Mouse (Mus musculus) hindbrain, embryonic 13.5 days (tissue): Measurements from ENCODE around the gene Col5a1. TPM values are rescaled to one million over a fixed set of nuclear protein-coding genes. Genes with fewer than 3 reads are reported as not detected.

ENCODE experiments used
- ATAC-seq: fragments of 200-750 bp; cut with Nextera tagmentation; 2 replicates; pipeline ENCODE4 v1.8.0; 2017; ENCODE audit warnings: moderate TSS enrichment; ENCODE audit not compliant: low FRiP score
- H3K27ac ChIP-seq: fragments of 300-500 bp; sonication (generic); 2 replicates; pipeline ENCODE4 v1.5.1; 2015; ENCODE audit warnings: inconsistent platforms, mild to moderate bottlenecking, moderate library complexity
- H3K27me3 ChIP-seq: fragments of 300-500 bp; sonication (generic); 2 replicates; pipeline ENCODE4 v1.6.1; 2015; ENCODE audit warnings: mild to moderate bottlenecking, inconsistent platforms
- H3K36me3 ChIP-seq: fragments of 300-500 bp; sonication (generic); 2 replicates; pipeline ENCODE4 v1.6.1; 2015; ENCODE audit warnings: mild to moderate bottlenecking, inconsistent platforms
- H3K4me1 ChIP-seq: fragments of 300-500 bp; sonication (generic); replicated peaks from 2 replicates; pipeline ENCODE4 v1.6.1; 2015; ENCODE audit warnings: inconsistent platforms
- H3K4me2 ChIP-seq: fragments of 300-500 bp; sonication (generic); 2 replicates; pipeline ENCODE4 v1.6.1; 2015; ENCODE audit warnings: inconsistent platforms, mild to moderate bottlenecking, moderate library complexity
- H3K4me3 ChIP-seq: fragments of 300-500 bp; sonication (generic); 2 replicates; pipeline ENCODE4 v1.5.1; 2015; ENCODE audit warnings: mild to moderate bottlenecking, inconsistent platforms
- H3K9ac ChIP-seq: fragments of 300-500 bp; sonication (generic); 2 replicates; pipeline ENCODE4 v1.6.1; 2015; ENCODE audit warnings: mild to moderate bottlenecking, inconsistent platforms
- H3K9me3 ChIP-seq: fragments of 300-500 bp; sonication (generic); 2 replicates; pipeline ENCODE4 v1.6.1; 2016; ENCODE audit warnings: inconsistent platforms
- WGBS: fragments of 180-500 bp; shearing (Covaris S2); methylation state at CpG from one replicate; pipeline ENCODE4 v1.1.7; 2015; 5-methylcytosine and 5-hydroxymethylcytosine counted together
- polyA plus RNA-seq: library from polyadenylated mRNA; unstranded; fragments of >200 nt; fragmentation: Nextera tagmentation; extraction: Ambion mirVana; gene quantifications from 2 replicates; pipeline ENCODE4 v1.2.1, GENCODE M21; 2015

Col5a1 gene
- polyA plus RNA-seq, 1 experiment from 2014 or later, result 15.4 TPM

DNA sequence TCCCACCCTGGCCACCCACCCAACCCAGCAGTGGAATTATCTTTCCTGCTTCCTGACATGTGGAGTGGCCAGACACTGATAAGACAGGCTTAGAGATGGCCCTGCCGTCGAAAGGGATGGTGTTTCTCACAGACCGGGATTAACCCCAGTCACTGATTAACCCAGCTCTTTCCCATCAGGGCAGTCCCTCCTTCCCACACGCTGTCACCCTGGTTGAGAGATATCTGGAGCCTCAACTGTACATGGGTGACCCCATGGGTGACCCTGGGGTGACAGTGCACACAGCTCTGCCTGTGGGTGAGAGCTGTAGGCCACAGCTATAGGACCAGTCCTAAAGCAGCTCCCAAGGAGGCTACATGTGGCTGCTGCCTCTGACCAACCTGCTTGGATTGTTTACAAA lies 15.2 kb upstream of the Col5a1 start:
- Histone ChIP-seq H3K9ac (no peak overlapping the region), H3K27ac (no peak overlapping the region), H3K9me3 (no peaks in the 10 kb centered on the region), H3K27me3 (0 out of 2 replicates have a peak, but pooled peaks cover 12% of the 10 kb centered on the region), H3K36me3 (no peaks in the 10 kb centered on the region), H3K4me3 (no peak overlapping the region), H3K4me2 (no peak overlapping the region), H3K4me1 (no peaks in the 10 kb centered on the region)
- WGBS, result 44% methylated on average over 4 of the region's 4 CpGs
- no peak for ATAC-seq

DNA sequence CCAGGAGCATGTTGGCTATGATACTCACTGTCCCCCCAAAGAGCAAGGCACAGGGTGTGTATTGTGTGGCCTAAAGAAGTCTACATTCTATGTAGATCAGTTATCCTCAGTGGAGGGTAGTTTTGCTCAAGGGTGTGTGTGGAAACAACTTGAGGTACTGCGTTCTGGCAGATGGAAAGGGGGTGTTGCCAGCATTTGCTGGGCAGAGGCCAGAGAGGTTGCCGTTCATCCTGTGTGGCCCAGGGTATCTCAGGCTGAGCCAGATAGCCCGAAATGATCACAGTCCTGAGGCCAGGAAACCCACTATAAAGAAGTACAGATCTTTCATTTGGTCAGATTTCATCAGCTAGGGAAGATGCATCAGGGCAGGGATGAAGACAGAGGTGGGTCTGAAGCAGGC lies 13.9 kb upstream of the Col5a1 start:
- Histone ChIP-seq H3K36me3 (no peaks in the 10 kb centered on the region), H3K9ac (no peak overlapping the region), H3K4me2 (no peak overlapping the region), H3K27ac (no peak overlapping the region), H3K9me3 (no peaks in the 10 kb centered on the region), H3K4me3 (no peak overlapping the region), H3K4me1 (no peaks in the 10 kb centered on the region; the same call in 1 of the 2 replicates), H3K27me3 (0 out of 2 replicates have a peak, but pooled peaks cover 12% of the 10 kb centered on the region)
- ATAC-seq, result no peak
- 79% methylated on average over 3 of the region's 3 CpGs for WGBS

DNA sequence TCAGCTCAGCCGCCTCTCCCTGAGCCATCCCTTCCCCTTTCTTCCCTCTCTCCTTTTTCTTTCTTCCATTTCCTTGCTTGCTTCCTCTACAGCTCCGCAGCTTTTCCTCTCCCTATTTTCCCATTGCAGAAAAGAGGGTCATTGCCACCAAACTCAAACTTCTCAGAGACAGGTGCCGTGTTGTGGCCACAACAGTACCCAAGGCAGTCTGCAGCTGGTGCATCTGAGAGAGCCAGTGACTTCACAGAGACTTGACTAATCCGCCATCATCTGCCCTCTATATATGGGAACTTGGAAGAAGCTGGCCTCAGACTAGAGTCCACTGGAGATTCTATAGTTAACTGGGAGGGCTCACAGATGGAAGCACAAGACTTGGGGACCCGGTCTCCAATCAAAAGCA lies 13.2 kb upstream of the Col5a1 start:
- H3K36me3 ChIP-seq, result no peaks in the 10 kb centered on the region
- whole genome bisulfite sequencing, result 84% methylated on average over 5 of the region's 5 CpGs
- ATAC-seq, result no peak
- 0 out of 2 replicates have a peak, but pooled peaks cover 12% of the 10 kb centered on the region for H3K27me3 ChIP-seq
- H3K27ac ChIP-seq, result no peak overlapping the region
- H3K4me3 ChIP-seq, result no peak overlapping the region
- H3K9me3 ChIP-seq, result no peaks in the 10 kb centered on the region
- no peak overlapping the region for H3K4me2 ChIP-seq
- H3K9ac ChIP-seq, result no peak overlapping the region
- H3K4me1 ChIP-seq, result no peaks in the 10 kb centered on the region; the same call in 1 of the 2 replicates

DNA sequence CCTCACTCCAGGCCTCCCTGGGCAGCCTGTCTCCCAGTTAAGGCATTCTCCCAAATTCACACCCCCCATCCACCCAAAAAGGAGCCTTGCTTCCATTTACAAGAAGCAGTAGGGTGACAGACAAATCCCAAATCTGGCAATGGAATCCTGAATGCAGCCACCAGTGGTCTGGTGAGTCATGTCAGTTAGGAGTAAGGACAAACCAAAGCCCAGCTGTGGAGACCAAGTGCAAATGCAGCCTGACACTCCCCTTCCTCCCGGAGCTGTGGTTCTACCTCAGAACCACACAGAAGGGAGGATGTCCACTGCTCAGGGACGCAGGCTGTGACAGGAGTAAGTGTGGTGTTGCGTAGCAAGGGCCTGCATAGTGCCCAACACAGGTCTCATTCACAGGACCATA lies 11.6 kb upstream of the Col5a1 start:
- no peaks in the 10 kb centered on the region for H3K36me3 ChIP-seq
- no peak for ATAC-seq
- no peak overlapping the region for H3K4me3 ChIP-seq
- no peak overlapping the region for H3K27ac ChIP-seq
- H3K4me1 ChIP-seq, result no peaks in the 10 kb centered on the region; the same call in 1 of the 2 replicates
- H3K9ac ChIP-seq, result no peak overlapping the region
- H3K27me3 ChIP-seq, result 0 out of 2 replicates have a peak, but pooled peaks cover 12% of the 10 kb centered on the region
- H3K4me2 ChIP-seq, result no peak overlapping the region
- no peaks in the 10 kb centered on the region for H3K9me3 ChIP-seq
- 67% methylated on average over 3 of the region's 3 CpGs for WGBS

DNA sequence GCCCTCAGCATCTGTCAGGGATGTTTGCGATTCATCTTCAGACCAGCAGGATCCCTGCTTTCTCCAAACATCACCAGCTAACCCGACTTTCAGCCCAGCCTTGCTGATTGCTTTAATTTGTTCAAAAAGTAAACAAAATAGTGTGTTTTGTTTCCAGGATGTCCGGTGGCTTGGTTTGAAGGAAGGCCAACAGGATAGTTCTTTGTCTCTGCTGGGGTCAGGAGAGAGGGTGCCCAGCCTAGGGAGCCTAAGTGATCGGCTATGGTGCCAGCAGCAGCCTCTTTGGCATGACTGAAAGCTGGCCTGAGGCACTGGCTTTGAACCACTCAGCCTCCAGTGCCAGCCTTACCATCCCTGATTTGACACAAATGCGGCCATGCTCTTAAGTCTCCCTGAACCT lies 11.0 kb upstream of the Col5a1 start:
- 73% methylated on average over 5 of the region's 5 CpGs for WGBS
- H3K4me3 ChIP-seq, result no peak overlapping the region
- H3K4me1 ChIP-seq, result no peaks in the 10 kb centered on the region; the same call in 1 of the 2 replicates
- H3K27me3 ChIP-seq, result 0 out of 2 replicates have a peak, but pooled peaks cover 8% of the 10 kb centered on the region
- H3K36me3 ChIP-seq, result no peaks in the 10 kb centered on the region
- no peaks in the 10 kb centered on the region for H3K9me3 ChIP-seq
- ATAC-seq, result no peak
- H3K9ac ChIP-seq, result no peak overlapping the region
- no peak overlapping the region for H3K27ac ChIP-seq
- no peak overlapping the region for H3K4me2 ChIP-seq

GRCm38 (mm10) chr2:27875786-27876185 lies 10.4 kb upstream of the Col5a1 start:
- Histone ChIP-seq H3K4me3 (no peak overlapping the region), H3K4me1 (no peaks in the 10 kb centered on the region; the same call in 1 of the 2 replicates), H3K4me2 (no peak overlapping the region), H3K9me3 (no peaks in the 10 kb centered on the region), H3K36me3 (no peaks in the 10 kb centered on the region), H3K27me3 (0 out of 2 replicates have a peak, but pooled peaks cover 8% of the 10 kb centered on the region), H3K27ac (no peak overlapping the region), H3K9ac (no peak overlapping the region)
- no peak for ATAC-seq
- 75% methylated on average over 5 of the region's 5 CpGs for WGBS

DNA sequence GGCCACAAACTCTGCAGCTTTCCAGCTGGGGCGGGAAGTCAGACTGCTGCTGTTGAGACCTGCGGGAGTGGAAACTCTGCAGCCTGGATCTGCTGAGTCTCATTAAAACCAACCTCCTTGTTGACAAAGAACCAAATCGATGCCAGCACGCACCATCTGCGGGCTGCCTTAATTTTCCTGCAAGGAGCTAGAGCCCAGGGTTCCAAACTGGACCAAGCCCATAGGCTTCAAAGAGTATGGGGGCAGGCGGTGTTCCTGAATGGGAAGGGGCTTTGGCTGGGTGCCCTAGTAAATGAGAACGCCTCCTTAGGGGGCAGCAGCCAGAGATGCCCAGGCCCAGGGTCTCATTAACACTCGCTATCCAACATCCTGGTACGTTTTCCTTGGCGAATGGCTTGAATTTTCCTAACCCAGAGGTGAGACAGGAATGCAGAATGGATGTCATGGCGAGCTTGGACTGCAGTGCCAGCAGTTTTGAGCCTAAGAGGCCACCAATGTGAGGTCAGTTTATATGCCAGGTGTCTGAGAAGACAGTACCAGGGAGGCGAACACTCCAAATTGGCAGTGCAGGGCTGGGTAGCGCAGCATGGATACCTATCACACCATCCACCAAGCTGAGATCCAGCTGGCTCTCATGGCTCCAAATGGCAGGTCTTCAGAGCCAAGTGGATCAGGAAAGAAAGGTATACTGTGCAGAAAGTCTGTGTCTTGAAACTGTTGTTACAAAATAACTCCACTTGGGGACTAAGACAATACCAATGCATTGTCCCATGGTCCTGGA lies 9.3 kb upstream of the Col5a1 start:
- no peaks in the 10 kb centered on the region; the same call in 1 of the 2 replicates for H3K4me1 ChIP-seq
- no peak for ATAC-seq
- H3K36me3 ChIP-seq, result no peaks in the 10 kb centered on the region
- 0 out of 2 replicates have a peak, but pooled peaks cover 15% of the 10 kb centered on the region for H3K27me3 ChIP-seq
- H3K27ac ChIP-seq, result no peak overlapping the region
- no peak overlapping the region for H3K4me2 ChIP-seq
- 81% methylated on average over 13 of the region's 13 CpGs for WGBS
- no peak overlapping the region for H3K9ac ChIP-seq
- no peak overlapping the region for H3K4me3 ChIP-seq
- H3K9me3 ChIP-seq, result no peaks in the 10 kb centered on the region

- ATAC-seq, result no peak
- H3K4me2 ChIP-seq, result no peak overlapping the region
- no peak overlapping the region for H3K9ac ChIP-seq
- WGBS, result 90% methylated on average over 5 of the region's 5 CpGs
- H3K36me3 ChIP-seq, result no peaks in the 10 kb centered on the region
- peaks cover 20% of the 10 kb centered on the region; the same call in 1 of the 2 replicates for H3K27me3 ChIP-seq
- no peaks in the 10 kb centered on the region for H3K9me3 ChIP-seq
- H3K27ac ChIP-seq, result no peak overlapping the region
- H3K4me1 ChIP-seq, result no peaks in the 10 kb centered on the region; the same call in 1 of the 2 replicates
- no peak overlapping the region for H3K4me3 ChIP-seq
These were observed 8.2 kb upstream of the Col5a1 start for GRCm38 (mm10) chr2:27878066-27878465.

DNA sequence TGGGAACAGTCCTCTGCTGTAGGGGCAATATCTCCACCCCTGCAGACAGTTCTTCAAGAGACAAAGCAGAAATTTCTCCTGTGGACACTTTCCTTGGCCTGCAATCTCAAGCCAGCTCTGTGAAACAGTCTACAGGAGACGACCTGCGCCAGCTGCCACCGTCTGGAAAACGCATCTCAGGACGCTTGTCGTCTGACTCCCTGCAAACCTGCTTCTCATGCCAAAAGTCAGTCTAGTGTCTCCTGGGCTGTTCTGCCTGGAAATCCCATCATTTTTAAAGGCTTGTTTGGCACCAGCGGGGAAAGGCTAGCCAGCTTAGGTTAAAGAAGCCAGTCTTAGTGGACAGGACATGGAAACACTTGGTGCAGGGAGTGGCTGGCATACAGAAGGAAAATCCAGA lies 2.9 kb upstream of the Col5a1 start:
- no peak overlapping the region for H3K4me3 ChIP-seq
- peaks cover 29% of the 10 kb centered on the region for H3K4me1 ChIP-seq
- ATAC-seq, result no peak
- H3K9me3 ChIP-seq, result no peaks in the 10 kb centered on the region
- WGBS, result 84% methylated on average over 7 of the region's 7 CpGs
- no peak overlapping the region for H3K4me2 ChIP-seq
- no peaks in the 10 kb centered on the region for H3K36me3 ChIP-seq
- H3K9ac ChIP-seq, result no peak overlapping the region
- H3K27ac ChIP-seq, result no peak overlapping the region
- peaks cover 51% of the 10 kb centered on the region for H3K27me3 ChIP-seq

- peak; percentile 81 for ATAC-seq
- Histone ChIP-seq H3K9ac (peak overlapping the region; percentile 72), H3K4me1 (peaks cover 42% of the 10 kb centered on the region), H3K9me3 (no peaks in the 10 kb centered on the region), H3K27me3 (peaks cover 65% of the 10 kb centered on the region), H3K4me3 (peak overlapping the region; percentile 52), H3K4me2 (peak overlapping the region; percentile 94), H3K36me3 (no peaks in the 10 kb centered on the region), H3K27ac (peak overlapping the region; percentile 19; the same call in 1 of the 2 replicates)
- 6% methylated on average over 12 of the region's 12 CpGs for WGBS
These were observed 623 bp upstream of the Col5a1 start for GRCm38 (mm10) chr2:27885456-27886147.

DNA sequence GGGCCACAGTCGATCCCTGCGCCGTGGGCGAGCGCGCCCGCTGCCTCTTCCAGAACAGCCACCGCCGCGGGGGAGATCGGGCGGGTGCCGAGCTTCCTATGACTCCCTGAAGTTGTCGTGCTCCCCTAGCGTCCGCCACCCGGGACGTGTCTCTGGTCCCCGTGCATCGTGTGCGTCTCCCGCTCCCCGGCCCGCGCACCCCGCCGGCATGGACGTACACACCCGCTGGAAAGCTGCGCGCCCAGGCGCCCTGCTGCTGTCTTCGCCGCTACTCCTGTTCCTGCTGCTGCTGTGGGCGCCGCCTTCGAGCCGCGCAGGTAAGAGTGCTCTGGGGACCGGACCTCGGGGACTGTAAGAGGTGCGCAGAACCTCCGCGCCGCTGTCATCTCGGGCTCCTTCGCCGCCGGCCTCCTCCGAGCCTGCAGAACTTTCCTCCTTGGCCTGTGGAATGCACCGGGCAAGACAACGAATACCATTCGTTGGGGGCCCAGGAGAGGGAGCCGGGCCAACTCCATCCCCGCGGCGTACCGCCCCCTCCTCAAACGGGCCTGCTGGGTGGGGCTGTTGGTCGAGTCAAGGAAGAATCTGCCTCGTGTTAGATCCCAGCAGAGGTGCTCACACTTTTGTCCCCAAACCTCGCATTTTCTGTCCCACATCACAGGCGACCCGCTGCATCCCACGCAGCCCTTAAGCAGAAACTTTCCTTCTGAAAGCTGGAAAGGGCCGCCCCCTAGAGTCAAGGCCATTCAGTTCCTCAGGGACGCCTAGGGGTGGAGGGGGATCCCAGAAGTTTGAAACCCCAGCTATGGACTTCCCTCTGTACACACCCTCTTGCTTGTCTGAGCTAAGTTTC lies 609 bp downstream of the Col5a1 start:
- WGBS, result under 1% methylated on average over 67 of the region's 67 CpGs

More for the DNA sequence above, 609 bp downstream of the Col5a1 start:
- peak; percentile 7; the same call in 1 of the 2 replicates for ATAC-seq
- peak overlapping the region; percentile 52 for H3K4me3 ChIP-seq
- peaks cover 42% of the 10 kb centered on the region for H3K4me1 ChIP-seq
- H3K27ac ChIP-seq, result peak overlapping the region; percentile 55; the same call in 1 of the 2 replicates
- H3K9ac ChIP-seq, result peak overlapping the region; percentile 72
- H3K4me2 ChIP-seq, result peak overlapping the region; percentile 94
- no peaks in the 10 kb centered on the region for H3K36me3 ChIP-seq
- H3K27me3 ChIP-seq, result peaks cover 59% of the 10 kb centered on the region
- no peaks in the 10 kb centered on the region for H3K9me3 ChIP-seq
